Mouse (Mus musculus): ENCODE results near the gene Thada.

The Thada gene

GRCm38 (mm10) chr17:84369769-84370168 lies 96.2 kb downstream of the Thada start:
- no peak for DNase-seq (ENCODE audit: low read depth)

GRCm38 (mm10) chr17:84368213-84369014 lies 97.6 kb downstream of the Thada start:
- no peak for DNase-seq (ENCODE audit: low read depth)

- DNase-seq (ENCODE audit: low read depth) = no peak
Observed at GRCm38 (mm10) chr17:84367663-84368062, 98.3 kb downstream of the Thada start.

- DNase-seq (ENCODE audit: low read depth) = no peak
Observed at GRCm38 (mm10) chr17:84365791-84366301, 100.2 kb downstream of the Thada start.

DNA sequence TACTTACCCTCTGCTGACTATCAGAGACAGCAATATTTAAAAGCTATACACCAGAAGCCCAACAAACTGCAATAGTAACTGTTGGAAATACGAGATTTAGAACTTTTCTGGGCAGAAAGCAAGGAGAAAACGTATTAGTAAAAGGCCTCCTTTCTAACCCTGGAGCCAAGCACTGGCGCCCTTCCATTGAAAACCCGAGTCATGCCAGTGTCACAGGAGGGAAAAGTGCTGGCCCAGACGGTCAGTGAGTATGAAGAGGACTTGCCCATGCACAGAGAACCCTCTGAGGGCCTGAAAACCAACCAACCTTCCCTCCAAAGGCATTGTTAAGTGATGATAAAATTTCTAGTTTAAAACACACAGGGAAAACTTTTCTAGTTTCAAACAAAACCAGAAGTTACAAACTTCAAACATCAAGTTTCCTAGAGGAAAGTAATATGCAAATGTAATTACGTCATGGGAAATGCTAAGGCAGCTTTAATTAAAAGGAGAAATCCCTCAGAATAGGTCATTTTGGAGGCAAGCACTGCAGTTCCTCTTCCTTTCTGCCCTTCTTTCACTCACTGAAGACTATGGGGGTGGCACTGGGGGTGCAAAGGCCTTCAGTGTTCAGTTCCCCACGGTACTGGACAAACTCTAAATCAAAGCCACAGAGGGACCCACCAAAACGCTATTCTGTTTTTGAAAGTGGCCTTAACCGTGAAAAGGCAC lies 100.8 kb downstream of the Thada start:
- DNase-seq (ENCODE audit: low read depth) = no peak

DNA sequence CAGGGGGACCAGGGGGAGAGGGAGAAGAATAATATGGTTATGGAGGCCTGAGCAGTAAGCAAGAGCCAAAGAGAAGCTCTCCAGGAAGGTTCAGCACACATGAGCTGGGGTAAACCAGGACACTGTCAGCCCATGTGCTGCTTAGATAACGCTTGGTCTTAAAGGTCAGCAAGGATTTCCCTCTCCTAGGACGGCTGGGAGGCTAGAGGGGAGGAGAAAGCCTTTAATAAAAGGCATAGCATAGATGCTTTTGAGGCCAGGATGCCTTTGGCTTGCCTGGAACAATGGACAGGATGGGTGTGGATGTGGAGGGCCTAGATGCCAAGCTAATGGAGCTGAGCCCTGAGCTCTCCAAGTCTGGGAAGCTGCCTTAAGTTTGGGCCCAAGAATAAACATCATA lies 102.6 kb downstream of the Thada start:
- DNase-seq (ENCODE audit: low read depth) = no peak

DNA sequence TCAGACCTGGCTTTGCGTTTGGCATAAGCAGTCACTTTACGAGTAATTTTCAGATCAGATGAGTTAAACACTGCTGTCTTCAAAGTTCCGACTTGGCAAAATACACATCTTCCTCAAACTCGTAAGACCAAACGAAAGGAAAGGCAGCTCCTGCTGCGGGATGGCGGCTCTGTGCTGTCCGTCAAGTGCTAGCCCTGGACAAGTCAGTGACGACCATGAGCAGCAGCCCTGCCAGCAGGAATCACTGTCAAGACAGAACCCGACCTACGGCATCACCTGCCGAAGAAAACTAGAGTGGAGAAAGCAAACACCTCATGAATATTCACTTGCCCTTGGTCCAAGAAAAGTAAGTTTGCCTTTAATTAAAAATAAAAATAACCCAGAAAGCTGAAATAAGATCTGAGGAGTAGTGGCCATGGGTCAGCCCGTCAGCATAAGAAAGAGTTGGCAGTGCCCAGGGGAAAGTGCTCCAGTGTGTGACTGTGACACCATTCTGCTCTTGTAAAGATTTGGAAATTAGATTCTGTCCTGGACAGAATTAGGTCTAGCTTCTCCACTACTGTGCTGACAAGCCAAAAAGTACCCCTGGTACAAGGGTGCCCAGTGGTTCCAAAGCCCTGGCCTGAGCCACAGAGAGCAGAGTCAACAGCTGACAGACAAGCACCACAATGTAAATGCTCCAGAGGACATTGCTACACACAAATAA lies 103.3 kb downstream of the Thada start:
- DNase-seq (ENCODE audit: low read depth) = no peak

DNA sequence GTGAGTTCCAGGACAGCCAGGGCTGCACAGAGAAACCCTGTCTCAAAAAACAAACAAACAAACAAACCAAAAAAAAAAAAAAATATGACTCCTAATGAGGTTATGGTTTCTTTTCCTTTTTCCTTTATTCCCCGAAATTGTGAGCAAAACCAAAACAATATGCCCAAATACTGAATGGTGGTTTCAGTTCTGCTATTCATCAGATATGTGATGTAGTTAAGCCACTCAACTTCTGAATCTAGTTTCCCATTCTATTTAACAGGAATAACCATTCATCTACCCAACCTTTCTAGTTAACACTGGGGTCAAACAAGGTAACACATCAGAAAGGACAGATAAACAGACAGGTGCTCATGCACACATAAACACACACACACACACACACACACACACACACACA lies 105.0 kb downstream of the Thada start:
- no peak for DNase-seq (ENCODE audit: low read depth)

DNA sequence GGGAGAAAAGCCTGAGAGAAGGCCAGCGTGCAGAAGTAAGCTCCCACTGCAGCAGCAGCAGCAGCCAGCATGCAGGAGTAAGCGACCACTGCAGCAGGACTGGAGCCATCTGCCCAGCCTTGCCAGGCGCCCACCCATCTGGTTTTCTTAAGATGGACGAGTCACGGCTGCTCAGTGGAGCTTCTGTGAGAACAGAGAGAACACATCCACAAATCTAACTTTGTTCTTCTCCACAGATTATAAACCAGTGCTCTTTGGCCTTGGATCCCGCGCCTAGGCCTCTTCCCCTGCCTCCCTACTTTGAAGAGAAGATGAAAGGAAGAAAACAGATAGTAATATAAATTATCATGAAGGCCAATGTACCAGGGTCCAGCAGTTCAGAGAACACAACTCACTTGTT lies 106.2 kb downstream of the Thada start:
- no peak for DNase-seq (ENCODE audit: low read depth)

DNA sequence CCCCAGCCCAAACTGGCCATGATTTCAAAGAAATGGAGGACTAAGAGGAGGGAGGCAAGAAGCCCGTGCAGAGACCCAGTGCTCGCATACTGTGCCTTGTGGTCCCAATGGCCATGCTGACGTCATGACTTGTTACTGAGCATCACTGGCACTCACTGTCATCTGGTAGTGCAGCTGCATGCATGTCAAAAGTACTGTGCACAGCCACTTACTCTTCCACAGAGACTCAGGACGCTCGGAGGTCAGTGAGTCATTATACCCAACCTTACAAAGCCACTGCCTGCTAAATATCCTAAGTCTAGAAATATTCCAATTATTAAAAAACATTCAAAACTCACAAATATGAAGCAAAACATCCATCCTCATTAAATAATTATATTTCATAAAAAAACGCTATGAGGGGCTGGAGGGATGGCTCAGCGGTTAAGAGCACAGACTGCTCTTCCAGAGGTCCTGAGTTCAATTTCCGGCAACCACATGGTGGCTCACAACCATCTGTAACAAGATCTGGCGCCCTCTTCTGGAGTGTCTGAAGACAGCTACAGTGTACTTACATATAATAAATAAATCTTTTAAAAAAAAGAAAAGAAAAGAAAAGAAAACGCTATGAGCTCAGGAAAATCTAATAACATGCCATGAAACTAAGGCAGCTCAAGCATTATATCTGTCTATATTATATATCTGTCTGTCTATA lies 106.9 kb downstream of the Thada start:
- no peak for DNase-seq (ENCODE audit: low read depth)

DNA sequence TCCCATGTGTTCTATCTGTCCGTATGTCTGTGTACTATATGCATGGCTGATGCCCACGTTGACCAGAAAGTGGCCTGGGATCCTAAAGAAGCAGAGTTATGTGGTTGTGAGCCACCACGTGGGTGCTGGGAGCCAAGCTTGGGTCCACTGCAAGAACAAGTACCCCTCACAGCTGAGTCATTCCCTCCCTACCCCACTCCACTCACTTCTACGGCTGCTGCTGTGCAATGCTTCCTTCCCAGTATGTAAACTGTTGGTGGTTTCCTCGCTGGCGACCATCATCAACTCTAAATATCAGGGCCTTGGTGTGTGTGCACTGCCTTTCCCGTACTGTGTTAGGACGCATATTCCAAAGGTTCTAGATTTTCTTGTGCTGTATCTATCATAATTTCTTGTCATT lies 108.2 kb downstream of the Thada start:
- no peak for DNase-seq (ENCODE audit: low read depth)

DNA sequence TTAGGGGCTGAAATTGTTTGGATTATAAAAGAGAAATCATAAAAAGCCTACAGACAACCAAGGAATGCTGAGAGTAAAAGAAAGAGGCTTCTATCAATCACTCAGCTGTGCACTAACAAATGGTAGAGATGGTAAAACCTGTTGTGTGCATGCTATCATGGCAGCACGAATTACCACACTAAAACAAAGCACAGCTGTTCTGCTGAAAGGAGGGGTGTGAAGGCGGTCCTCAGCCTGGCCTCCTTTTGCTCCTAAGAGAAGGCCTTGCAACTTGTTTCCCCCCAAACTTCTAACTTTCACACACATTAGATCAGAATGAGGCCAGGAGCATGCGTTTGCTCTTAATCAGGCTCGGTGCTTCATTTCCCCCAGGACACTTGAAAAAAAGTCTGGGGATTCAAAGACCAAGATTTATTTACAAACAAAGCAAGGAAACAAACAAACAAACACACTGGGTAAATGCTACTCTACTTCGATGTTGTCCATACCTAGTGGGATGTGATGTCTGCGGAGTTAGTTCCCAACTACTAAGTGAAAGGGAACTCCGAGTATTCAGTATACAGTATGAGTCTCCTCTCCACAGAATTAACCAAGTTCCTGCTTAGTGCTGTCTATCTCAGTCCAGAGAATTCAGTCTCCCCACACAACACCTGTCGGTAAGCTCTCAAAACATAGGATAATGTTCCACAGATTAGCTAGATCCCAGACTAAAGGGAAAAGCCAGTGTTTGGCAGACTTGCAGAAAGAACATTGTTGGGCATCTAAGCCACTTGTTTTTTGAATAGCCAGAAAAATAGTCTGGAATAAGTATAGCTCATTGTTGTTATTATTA lies 109.7 kb downstream of the Thada start:
- DNase-seq (ENCODE audit: low read depth) = no peak

DNA sequence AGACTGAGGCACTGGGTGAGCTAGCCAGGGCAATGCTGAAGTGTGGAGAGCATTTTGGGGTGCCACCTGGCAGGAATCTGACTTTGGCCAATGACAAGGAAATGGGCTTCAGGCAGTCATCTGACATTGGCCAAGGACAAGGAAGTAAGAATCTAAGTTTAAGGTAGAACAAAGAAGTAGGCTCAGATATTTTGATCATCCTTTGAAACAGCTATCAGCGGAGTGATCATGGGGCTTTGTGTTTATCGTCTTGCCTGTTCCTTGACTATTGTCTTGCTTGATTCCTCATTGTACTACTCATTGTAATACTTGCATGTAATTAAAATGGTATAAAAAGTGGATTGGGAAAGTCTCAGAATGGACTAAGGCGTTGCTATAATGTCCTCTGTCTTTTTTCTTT lies 111.0 kb downstream of the Thada start:
- no peak for DNase-seq (ENCODE audit: low read depth)

DNA sequence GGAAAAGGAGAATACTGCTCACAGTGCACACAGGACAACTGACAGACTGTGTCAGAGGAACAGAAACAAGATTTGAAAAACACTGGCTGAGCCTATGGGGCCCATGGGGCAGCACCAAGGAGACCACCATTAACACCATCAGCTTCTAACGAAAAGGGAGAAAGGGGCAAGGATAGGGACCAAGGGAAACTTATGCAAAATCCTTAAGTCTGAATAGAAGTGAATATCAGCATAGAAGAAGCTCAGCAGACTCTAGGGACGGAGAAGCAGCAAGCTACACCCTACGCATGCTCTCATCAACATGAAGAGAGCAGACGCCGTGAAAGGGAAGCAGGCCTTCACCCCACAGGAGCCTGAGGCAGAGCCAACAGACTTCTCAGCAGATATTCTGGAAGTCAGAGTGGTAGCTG lies 112.1 kb downstream of the Thada start:
- DNase-seq (ENCODE audit: low read depth) = no peak

DNA sequence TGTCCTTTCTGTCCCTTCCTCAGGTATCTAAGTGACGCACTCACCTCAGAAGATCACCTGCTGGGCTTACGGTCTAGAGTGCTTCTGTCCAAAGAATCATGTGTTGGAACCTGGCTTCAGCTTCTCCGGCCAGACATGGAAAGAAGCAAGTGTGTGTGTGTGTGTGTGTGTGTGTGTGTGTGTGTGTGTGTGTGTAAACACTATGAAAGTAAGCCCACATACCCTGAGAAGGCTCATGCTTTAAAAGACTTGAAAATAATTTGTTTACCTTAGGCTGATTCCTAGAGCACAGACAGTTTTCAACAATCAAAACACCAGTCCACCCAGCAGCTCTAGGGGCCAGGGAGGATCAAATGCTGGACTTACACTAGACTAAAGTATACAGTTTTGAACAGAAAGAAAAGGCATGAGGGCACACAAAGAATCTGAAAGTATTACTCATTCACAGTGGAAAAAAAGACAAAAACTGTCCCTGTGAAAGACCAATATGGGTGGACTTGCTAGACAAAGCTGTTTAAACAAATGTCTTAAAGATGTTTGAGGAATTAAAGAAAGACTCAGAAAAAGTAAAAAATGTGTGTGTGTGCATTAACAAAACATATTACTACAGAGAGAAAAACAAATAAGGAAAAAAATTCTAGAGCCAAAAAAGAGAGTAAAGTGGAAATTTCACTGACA lies 112.6 kb downstream of the Thada start:
- no peak for DNase-seq (ENCODE audit: low read depth)

- no peak for DNase-seq (ENCODE audit: low read depth)
Observed at GRCm38 (mm10) chr17:84352790-84353154, 113.2 kb downstream of the Thada start.

GRCm38 (mm10) chr17:84351912-84352789 lies 113.9 kb downstream of the Thada start:
- no peak for DNase-seq (ENCODE audit: low read depth)

- no peak for DNase-seq (ENCODE audit: low read depth)
Observed at GRCm38 (mm10) chr17:84351276-84351675, 114.7 kb downstream of the Thada start.

DNA sequence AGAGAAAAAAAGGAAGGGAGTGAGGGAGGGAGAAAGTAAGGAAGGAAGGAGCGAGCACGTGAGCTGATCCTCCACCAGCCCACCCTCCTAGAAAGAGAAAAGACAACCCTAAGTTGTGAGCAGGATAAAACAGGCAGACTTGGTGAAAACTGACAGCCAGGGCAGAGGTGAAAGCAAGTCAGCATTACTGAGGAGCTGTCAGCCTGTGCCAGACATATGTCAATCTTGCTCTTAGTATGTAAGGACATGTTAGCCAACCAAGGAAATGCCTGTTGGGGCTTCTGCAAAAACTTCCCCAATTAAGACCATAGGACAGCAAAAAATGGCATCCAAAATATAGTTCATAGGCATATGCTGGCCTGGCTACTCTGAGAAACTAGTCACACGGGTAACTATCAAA lies 117.1 kb downstream of the Thada start:
- no peak for DNase-seq (ENCODE audit: low read depth)

Measured in induced T-regulatory cell, adult 2 months (primary cell).